Mouse (Mus musculus) T-helper 17 cell (primary cell): ENCODE results near the gene Fen1.

Experiments used
- in situ Hi-C, 2 experiments: fragments of 300-600 bp; cut with MboI, MseI; formaldehyde crosslinking; loops; 1 replicate in 1 of 2; 2 replicates in 1 of 2; pipeline ENCODE4 v1.15.1; 2025; ENCODE audit warnings: high pct_unique_total_duplicates in 2 of 2

Gene Fen1

DNA sequence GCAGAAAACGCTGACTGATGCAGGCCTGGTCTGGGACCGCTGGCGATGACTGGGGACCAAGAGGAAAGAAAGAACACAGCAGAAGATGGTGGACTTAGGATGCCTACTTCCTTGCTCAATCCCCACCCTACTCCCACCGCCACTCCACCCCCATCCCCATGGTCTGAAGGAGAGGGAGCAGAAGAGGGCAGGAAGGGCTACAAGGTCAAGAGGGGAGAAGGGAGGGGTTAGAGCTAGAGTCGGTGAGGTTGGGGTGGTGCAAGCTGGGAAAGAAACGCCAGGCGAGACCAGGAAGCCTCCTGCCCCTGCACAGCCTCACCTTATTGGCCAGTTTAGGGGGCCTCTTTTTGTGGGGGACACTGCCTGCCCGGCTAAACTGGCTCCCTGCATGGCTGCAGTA is 12.1 kb upstream of the Fen1 start:
- in situ Hi-C loops = no loop called here

GRCm38 (mm10) chr19:10213796-10214471 is 10.0 kb upstream of the Fen1 start:
- in situ Hi-C loops = no loop called here

GRCm38 (mm10) chr19:10210885-10211284 is 6.9 kb upstream of the Fen1 start:
- in situ Hi-C loops = no loop called here

DNA sequence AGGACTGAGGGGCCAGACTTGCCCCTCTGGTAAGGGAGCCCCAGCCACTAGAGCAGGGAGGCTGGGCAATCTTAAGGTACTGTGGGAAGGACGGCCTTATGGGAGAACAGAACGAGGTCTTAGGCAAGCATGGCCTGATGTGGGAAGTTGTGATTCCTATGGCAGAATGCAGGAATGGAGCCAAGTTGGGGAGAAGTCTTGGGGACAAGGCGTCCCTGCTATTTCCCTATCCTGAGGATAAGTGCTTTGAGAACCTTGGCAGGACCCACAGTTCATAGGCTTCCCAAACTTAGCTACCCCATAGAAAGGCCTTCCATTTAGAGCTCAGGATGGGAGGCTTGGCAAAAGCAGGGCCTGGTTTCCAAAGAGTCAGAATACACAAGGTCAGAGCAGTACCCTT is 4.9 kb upstream of the Fen1 start:
- in situ Hi-C loops = loop anchor here in 1 of 2 experiments (5.0 kb wide), 1 partner anchor 312 kb away; the partner anchor contains the start of gene Incenp

GRCm38 (mm10) chr19:10205051-10205450 is 1.1 kb upstream of the Fen1 start:
- in situ Hi-C loops = loop anchor here in 1 of 2 experiments (5.0 kb wide), 1 partner anchor 308 kb away; the partner anchor contains the start of gene Incenp

GRCm38 (mm10) chr19:10204616-10205001 is 640 bp upstream of the Fen1 start:
- in situ Hi-C loops = loop anchor here in 1 of 2 experiments (5.0 kb wide), 1 partner anchor 307 kb away; the partner anchor contains the start of gene Incenp

GRCm38 (mm10) chr19:10203146-10203847 is 672 bp downstream of the Fen1 start:
- in situ Hi-C loops = no loop called here

GRCm38 (mm10) chr19:10198723-10199122 is 5.2 kb downstream of the Fen1 start:
- in situ Hi-C loops = loop anchor here in 1 of 2 experiments (5.0 kb wide), 1 partner anchor 101 kb away; no protein-coding TSS in a partner anchor

GRCm38 (mm10) chr19:10198286-10198685 is 5.7 kb downstream of the Fen1 start:
- in situ Hi-C loops = loop anchor here in 1 of 2 experiments (5.0 kb wide), 1 partner anchor 101 kb away; no protein-coding TSS in a partner anchor

- in situ Hi-C loops = loop anchor here in 1 of 2 experiments (5.0 kb wide), 1 partner anchor 100 kb away; no protein-coding TSS in a partner anchor
Observed at GRCm38 (mm10) chr19:10197130-10197529, 6.8 kb downstream of the Fen1 start.

DNA sequence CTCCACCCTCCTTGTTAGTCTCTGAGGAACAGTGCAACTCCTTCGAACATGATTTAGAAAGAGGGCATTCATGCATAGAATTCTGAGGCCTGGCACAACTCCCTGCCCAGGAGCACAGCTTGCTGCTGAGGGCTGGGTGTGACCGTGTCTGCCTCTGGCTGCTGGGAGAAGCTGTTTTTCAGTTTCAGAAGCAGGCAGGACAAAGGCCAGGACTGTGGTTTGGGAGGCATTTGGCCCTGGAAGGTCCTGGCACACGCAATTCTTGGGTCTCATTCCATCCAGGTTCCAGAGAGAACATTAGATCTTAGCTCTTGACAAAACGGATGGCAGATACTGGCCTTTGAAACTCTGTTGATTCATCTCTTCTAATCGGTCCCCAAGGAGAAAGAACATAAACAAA is 8.7 kb downstream of the Fen1 start:
- in situ Hi-C loops = loop anchor here in 1 of 2 experiments (5.0 kb wide), 1 partner anchor 98 kb away; no protein-coding TSS in a partner anchor

- in situ Hi-C loops = loop anchor here in 1 of 2 experiments (5.0 kb wide), 1 partner anchor 282 kb away; no protein-coding TSS in a partner anchor
Observed at GRCm38 (mm10) chr19:10194337-10194736, 9.6 kb downstream of the Fen1 start.

DNA sequence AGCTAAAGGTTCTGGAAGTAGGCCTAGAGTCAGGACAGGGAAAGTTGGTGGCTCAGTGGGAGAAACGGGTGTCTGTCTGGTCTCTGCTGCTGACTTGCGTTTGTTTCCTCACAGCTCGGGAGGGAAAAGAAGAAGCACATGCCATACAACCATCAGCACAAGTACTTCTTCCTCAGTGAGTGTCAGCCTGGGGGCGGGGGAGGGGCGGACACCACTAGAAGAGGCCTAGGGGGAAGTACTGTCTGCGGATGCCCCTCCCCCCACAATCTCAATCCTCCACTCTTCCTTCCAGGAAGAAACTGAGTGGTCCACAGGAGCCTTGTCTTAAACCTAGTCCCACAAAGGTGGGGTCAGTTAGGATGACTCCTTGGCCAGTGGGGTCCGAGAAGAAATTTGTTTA is 12.6 kb downstream of the Fen1 start:
- in situ Hi-C loops = loop anchor here in 1 of 2 experiments (5.0 kb wide), 1 partner anchor 279 kb away; no protein-coding TSS in a partner anchor

DNA sequence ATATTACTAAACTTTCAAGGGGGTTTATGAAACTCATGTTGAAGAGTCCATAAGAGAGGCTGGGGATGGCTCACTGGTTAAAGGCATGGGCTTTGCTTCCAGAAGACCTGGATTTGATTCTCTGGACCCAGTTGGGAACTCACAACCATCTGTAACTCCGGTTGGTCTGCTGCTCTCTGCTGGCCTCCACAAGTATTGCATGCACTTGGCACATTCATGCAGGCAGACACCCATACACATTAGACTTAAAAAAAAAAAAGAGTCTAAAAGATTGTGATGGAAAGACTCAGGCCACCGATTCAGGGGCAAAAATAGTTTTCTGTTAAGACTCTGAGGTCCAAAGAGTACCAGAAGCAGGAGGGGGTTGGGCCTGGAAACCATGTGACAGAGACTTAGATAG is 13.2 kb downstream of the Fen1 start:
- in situ Hi-C loops = loop anchor here in 1 of 2 experiments (5.0 kb wide), 1 partner anchor 278 kb away; no protein-coding TSS in a partner anchor

GRCm38 (mm10) chr19:10189940-10190339 is 14.0 kb downstream of the Fen1 start:
- in situ Hi-C loops = loop anchor here (5.0 kb wide), 3 partner anchors 93 to 278 kb away; no protein-coding TSS in a partner anchor

DNA sequence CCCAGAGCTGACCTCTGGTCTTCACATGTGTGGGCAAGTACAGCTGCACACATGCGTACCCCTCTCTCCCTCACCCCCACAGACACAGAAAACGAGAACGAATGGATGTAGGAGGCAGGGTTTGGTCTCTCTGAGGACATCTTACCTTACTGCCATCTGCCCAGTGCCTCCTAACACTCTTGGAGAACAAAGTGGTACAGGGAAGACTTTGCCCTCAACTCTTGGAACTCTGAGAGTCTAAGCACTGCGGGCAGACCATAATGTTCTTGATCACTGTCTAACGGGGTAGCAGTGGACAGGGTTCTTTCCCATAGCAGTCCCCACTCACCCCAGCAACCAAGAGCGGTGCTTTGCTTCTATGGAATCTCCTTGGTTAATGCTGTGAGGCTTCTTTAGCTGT is 14.9 kb downstream of the Fen1 start:
- in situ Hi-C loops = loop anchor here in 1 of 2 experiments (5.0 kb wide), 2 partner anchors 92 to 192 kb away; no protein-coding TSS in a partner anchor

GRCm38 (mm10) chr19:10188281-10188811 is 15.6 kb downstream of the Fen1 start:
- in situ Hi-C loops = loop anchor here in 1 of 2 experiments (5.0 kb wide), 2 partner anchors 91 to 191 kb away; no protein-coding TSS in a partner anchor

- in situ Hi-C loops = loop anchor here in 1 of 2 experiments (5.0 kb wide), 2 partner anchors 89 to 189 kb away; no protein-coding TSS in a partner anchor
Observed at GRCm38 (mm10) chr19:10186569-10186968, 17.4 kb downstream of the Fen1 start.

DNA sequence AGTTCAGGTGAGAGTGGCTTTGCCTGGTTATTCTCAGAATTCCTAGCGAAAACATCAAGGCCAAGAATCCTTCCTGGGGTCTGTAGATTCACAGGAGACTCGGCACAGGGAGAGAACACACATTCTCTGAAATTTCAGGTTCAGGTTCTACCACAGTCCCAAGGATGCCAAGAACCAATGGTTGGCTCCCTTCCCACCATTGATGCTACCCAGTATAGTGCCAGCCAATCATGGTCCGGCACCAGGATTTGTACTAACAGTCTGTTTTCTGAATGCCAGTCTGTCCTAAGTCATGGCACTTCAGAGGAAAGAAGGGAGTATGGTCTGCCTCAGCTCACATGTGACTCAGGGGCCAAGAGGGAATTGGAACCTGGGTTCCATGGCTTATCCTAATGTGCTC is 18.1 kb downstream of the Fen1 start:
- in situ Hi-C loops = loop anchor here in 1 of 2 experiments (5.0 kb wide), 2 partner anchors 89 to 189 kb away; no protein-coding TSS in a partner anchor

- in situ Hi-C loops = no loop called here
Observed at GRCm38 (mm10) chr19:10184096-10184495, 19.9 kb downstream of the Fen1 start.

DNA sequence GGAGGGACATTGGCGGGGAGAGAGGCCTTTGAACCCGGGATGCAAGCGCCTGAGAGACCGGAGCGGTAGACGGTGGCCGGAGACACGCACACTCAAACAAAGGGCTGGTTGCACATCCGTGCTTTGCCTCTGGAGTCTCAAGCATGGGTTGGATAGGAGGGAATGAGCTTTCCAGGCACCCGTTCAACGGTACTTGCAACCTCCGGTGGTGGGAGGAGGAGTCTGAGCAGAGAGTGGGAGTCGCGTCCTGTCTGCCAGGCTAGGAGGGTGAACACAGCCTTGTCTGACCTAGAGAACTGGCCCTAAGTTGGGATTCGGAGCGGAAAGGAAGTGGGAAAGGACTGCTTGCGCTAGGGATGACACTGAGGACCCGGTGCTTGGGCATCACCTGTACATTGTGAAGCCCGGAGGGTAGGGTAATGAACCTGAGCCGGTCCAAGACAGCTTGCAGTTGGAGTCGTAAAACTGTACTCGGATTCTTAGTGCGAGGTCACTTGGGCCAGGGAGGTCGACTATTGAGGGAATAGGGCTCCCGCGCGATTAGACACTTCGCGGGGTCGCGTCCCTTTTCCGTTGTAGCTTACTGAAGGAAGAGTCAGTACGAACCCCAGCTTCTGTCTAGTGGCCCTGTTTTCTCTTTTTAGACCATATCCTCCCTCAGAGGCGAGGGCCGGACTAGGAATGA is 20.5 kb downstream of the Fen1 start:
- in situ Hi-C loops = no loop called here
